Mouse (Mus musculus): ENCODE results near the gene Gtpbp1.

GRCm38 (mm10) chr15:79725190-79725789 lies 34.6 kb downstream of the Gtpbp1 start:
- TF ChIP-seq CTCF (IDR thresholded peaks at IDR 0.05; ENCODE audit: low read depth) = no peak
- TF ChIP-seq EP300 (optimal IDR thresholded peaks at IDR 0.05) = no peak
